Mouse (Mus musculus) embryonic facial prominence, embryonic 11.5 days (tissue): ENCODE measurements around the gene Spock1. TPM values are rescaled to one million over a fixed set of nuclear protein-coding genes. Genes with fewer than 3 reads are reported as not detected.

ENCODE experiments used
- ATAC-seq: fragments of 200-750 bp; cut with Nextera tagmentation; replicated peaks from 2 replicates; pipeline ENCODE4 v1.8.0; 2017; ENCODE audit warnings: low read depth; ENCODE audit not compliant: insufficient number of reproducible peaks, low FRiP score, low TSS enrichment
- DNase-seq: peaks from one replicate; pipeline ENCODE4 v3.0.0-alpha.2; 2015; ENCODE audit warnings: low spot score
- H3K27ac ChIP-seq: fragments of 300-500 bp; sonication (generic); replicated peaks from 2 replicates; pipeline ENCODE4 v1.5.1; 2014; ENCODE audit warnings: mild to moderate bottlenecking, low read depth, low read length, control low read depth
- H3K27me3 ChIP-seq: fragments of 300-500 bp; sonication (generic); 2 replicates; pipeline ENCODE4 v1.6.1; 2014; ENCODE audit warnings: mild to moderate bottlenecking, low read length, moderate library complexity, mixed read lengths; ENCODE audit not compliant: control insufficient read depth, insufficient read depth
- H3K36me3 ChIP-seq: fragments of 300-500 bp; sonication (generic); replicated peaks from 2 replicates; pipeline ENCODE4 v1.6.1; 2014; ENCODE audit warnings: low read depth, mild to moderate bottlenecking, low read length, moderate library complexity, mixed read lengths; ENCODE audit not compliant: control insufficient read depth, insufficient read depth
- H3K4me1 ChIP-seq: fragments of 300-500 bp; sonication (generic); 2 replicates; pipeline ENCODE4 v1.6.1; 2014; ENCODE audit warnings: low read length, mixed read lengths; ENCODE audit not compliant: control insufficient read depth, insufficient read depth
- H3K4me2 ChIP-seq: fragments of 300-500 bp; sonication (generic); 2 replicates; pipeline ENCODE4 v1.6.1; 2014; ENCODE audit warnings: low read depth, mild to moderate bottlenecking, control low read depth, low read length, moderate library complexity
- H3K4me3 ChIP-seq: fragments of 300-500 bp; sonication (generic); 2 replicates; pipeline ENCODE4 v1.5.1; 2014; ENCODE audit warnings: low read depth, low read length, control low read depth
- H3K9ac ChIP-seq: fragments of 300-500 bp; sonication (generic); replicated peaks from 2 replicates; pipeline ENCODE4 v1.6.1; 2014; ENCODE audit warnings: mild to moderate bottlenecking, control low read depth, low read length
- H3K9me3 ChIP-seq: fragments of 300-500 bp; sonication (generic); replicated peaks from 2 replicates; pipeline ENCODE4 v1.6.1; 2016; ENCODE audit warnings: mild to moderate bottlenecking, low read length, inconsistent platforms, mixed read lengths; ENCODE audit not compliant: control insufficient read depth
- WGBS: fragments of 180-500 bp; shearing (Covaris S2); extraction: QIAGEN DNeasy Blood & Tissue Kit; methylation state at CpG from one replicate; pipeline ENCODE4 v1.1.7; 2014; 5-methylcytosine and 5-hydroxymethylcytosine counted together
- polyA plus RNA-seq: library from polyadenylated mRNA; unstranded; fragments of >200 nt; fragmentation: Nextera tagmentation; extraction: Ambion mirVana; gene quantifications from 2 replicates; pipeline ENCODE4 v1.2.1, GENCODE M21; 2014

The Spock1 gene
- polyA plus RNA-seq, 1 experiment from 2014 or later = 7.6 TPM

GRCm38 (mm10) chr13:57779146-57779545 is 129.0 kb downstream of the Spock1 start:
- no peaks in the 10 kb centered on the region for H3K9me3 ChIP-seq
- no peak overlapping the region for H3K4me3 ChIP-seq
- H3K9ac ChIP-seq = no peak overlapping the region
- 77% methylated on average over 4 of the region's 4 CpGs for WGBS
- no peak overlapping the region for H3K4me2 ChIP-seq
- ATAC-seq = no peak
- no peak for DNase-seq
- no peaks in the 10 kb centered on the region for H3K27me3 ChIP-seq
- H3K36me3 ChIP-seq = no peaks in the 10 kb centered on the region
- no peak overlapping the region for H3K27ac ChIP-seq
- H3K4me1 ChIP-seq = no peaks in the 10 kb centered on the region

- 69% methylated on average over 3 of the region's 3 CpGs for WGBS
- H3K27me3 ChIP-seq = no peaks in the 10 kb centered on the region
- no peak for DNase-seq
These were observed 129.6 kb downstream of the Spock1 start for GRCm38 (mm10) chr13:57778524-57778923.

GRCm38 (mm10) chr13:57771998-57772397 is 136.1 kb downstream of the Spock1 start:
- Histone ChIP-seq H3K4me1 (no peaks in the 10 kb centered on the region), H3K4me2 (no peak overlapping the region; the same call in 1 of the 2 replicates), H3K27me3 (no peaks in the 10 kb centered on the region), H3K9ac (no peak overlapping the region), H3K9me3 (no peaks in the 10 kb centered on the region), H3K27ac (no peak overlapping the region), H3K4me3 (no peak overlapping the region), H3K36me3 (no peaks in the 10 kb centered on the region)
- DNase-seq (no peak), ATAC-seq (no peak)
- WGBS = 75% methylated on average over 6 of the region's 6 CpGs

More at GRCm38 (mm10) chr13:57778524-57778923, 129.6 kb downstream of the Spock1 start:
- H3K9me3 ChIP-seq = no peaks in the 10 kb centered on the region
- H3K4me1 ChIP-seq = no peaks in the 10 kb centered on the region
- no peaks in the 10 kb centered on the region for H3K36me3 ChIP-seq
- no peak overlapping the region for H3K9ac ChIP-seq
- H3K4me3 ChIP-seq = no peak overlapping the region
- H3K4me2 ChIP-seq = no peak overlapping the region
- no peak for ATAC-seq
- no peak overlapping the region for H3K27ac ChIP-seq

- no peak overlapping the region for H3K4me2 ChIP-seq
- H3K36me3 ChIP-seq = no peaks in the 10 kb centered on the region
- DNase-seq (peak; percentile 51), ATAC-seq (no peak)
- no peak overlapping the region for H3K27ac ChIP-seq
- 62% methylated on average over 3 of the region's 3 CpGs for WGBS
- H3K27me3 ChIP-seq = no peaks in the 10 kb centered on the region
- H3K4me1 ChIP-seq = no peaks in the 10 kb centered on the region
- H3K4me3 ChIP-seq = no peak overlapping the region
- no peaks in the 10 kb centered on the region for H3K9me3 ChIP-seq
- H3K9ac ChIP-seq = no peak overlapping the region
These were observed 141.4 kb downstream of the Spock1 start for GRCm38 (mm10) chr13:57766721-57767120.

- Histone ChIP-seq H3K4me3 (no peak overlapping the region), H3K36me3 (no peaks in the 10 kb centered on the region), H3K27me3 (no peaks in the 10 kb centered on the region), H3K4me2 (no peak overlapping the region), H3K9me3 (no peaks in the 10 kb centered on the region), H3K4me1 (no peaks in the 10 kb centered on the region), H3K9ac (no peak overlapping the region), H3K27ac (no peak overlapping the region)
- ATAC-seq (no peak), DNase-seq (no peak)
- WGBS = 88% methylated on average over 5 of the region's 5 CpGs
These were observed 147.0 kb downstream of the Spock1 start for GRCm38 (mm10) chr13:57761122-57761521.

- Histone ChIP-seq H3K9me3 (no peaks in the 10 kb centered on the region), H3K4me2 (no peak overlapping the region), H3K27me3 (no peaks in the 10 kb centered on the region), H3K4me3 (no peak overlapping the region), H3K4me1 (no peaks in the 10 kb centered on the region), H3K36me3 (no peaks in the 10 kb centered on the region), H3K9ac (no peak overlapping the region), H3K27ac (no peak overlapping the region)
- ATAC-seq (no peak), DNase-seq (no peak)
- 79% methylated on average over 3 of the region's 3 CpGs for WGBS
These were observed 147.5 kb downstream of the Spock1 start for GRCm38 (mm10) chr13:57760618-57761017.

- no peak overlapping the region for H3K27ac ChIP-seq
- no peak for ATAC-seq
These were observed 151.8 kb downstream of the Spock1 start for GRCm38 (mm10) chr13:57756316-57756715.

GRCm38 (mm10) chr13:57750831-57751230 is 157.3 kb downstream of the Spock1 start:
- Histone ChIP-seq H3K27me3 (no peaks in the 10 kb centered on the region), H3K4me2 (no peak overlapping the region), H3K4me1 (no peaks in the 10 kb centered on the region), H3K9ac (no peak overlapping the region), H3K9me3 (no peaks in the 10 kb centered on the region; the same call in 1 of the 2 replicates), H3K36me3 (no peaks in the 10 kb centered on the region), H3K27ac (no peak overlapping the region), H3K4me3 (no peak overlapping the region)
- 75% methylated on average over 7 of the region's 7 CpGs for WGBS
- DNase-seq (no peak), ATAC-seq (no peak)

More at GRCm38 (mm10) chr13:57756316-57756715, 151.8 kb downstream of the Spock1 start:
- WGBS = 77% methylated on average over 3 of the region's 3 CpGs
- no peak overlapping the region for H3K4me2 ChIP-seq
- no peak for DNase-seq
- no peak overlapping the region for H3K9ac ChIP-seq
- no peaks in the 10 kb centered on the region for H3K36me3 ChIP-seq
- H3K27me3 ChIP-seq = no peaks in the 10 kb centered on the region
- H3K9me3 ChIP-seq = no peaks in the 10 kb centered on the region
- no peaks in the 10 kb centered on the region for H3K4me1 ChIP-seq
- H3K4me3 ChIP-seq = no peak overlapping the region
